9 mouse cellular contexts compared by ENCODE assay signal in the genomic region with DNA sequence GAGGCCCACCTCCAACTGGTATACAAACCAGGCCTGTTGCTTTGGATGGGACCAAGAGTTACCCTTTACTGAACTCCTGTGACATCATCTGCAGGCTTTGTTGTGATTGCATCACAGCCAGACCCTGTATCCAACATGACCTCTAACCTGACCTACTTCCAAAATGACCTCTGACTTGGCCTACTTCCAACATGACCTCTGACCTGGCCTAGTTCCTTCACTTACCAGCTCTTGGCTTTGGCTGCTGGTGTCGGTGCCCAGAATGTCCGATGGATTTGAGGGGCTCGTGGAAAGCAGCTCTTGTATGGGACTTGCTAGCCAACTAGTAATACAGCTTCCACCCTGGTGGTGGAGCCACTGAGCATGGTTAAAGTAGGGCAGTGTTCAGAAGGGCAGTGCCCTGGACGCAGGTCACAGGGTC. TPM values are rescaled to one million over a fixed set of nuclear protein-coding genes. Genes with fewer than 3 reads are reported as not detected.
DNase-seq lines count a peak whose midpoint lies in the region; ATAC-seq lines count a peak whose summit lies in the region.
"Had no signal": no experiment of that assay in that cellular context is flagged by ENCODE, and none has a peak within 500 bp of the region (broad histone marks: within the 10 kb centered on the region; RNA-seq: fewer than 3 reads in every experiment).

No protein-coding gene starts in this region.

- no peaks in the 10 kb centered on the region for H3K36me3 ChIP-seq in liver, embryonic 15.5 days (replicated peaks)
- no peaks in the 10 kb centered on the region for H3K36me3 ChIP-seq in splenic B cell, adult 2 months (ENCODE audit: control insufficient read depth, insufficient read depth, low read length, poor library complexity, severe bottlenecking)
- no peaks in the 10 kb centered on the region for H3K36me3 ChIP-seq in midbrain, embryonic 15.5 days (replicated peaks)

- ATAC-seq in liver, embryonic 15.5 days (ENCODE audit: insufficient read depth), result no peak
- no peak for ATAC-seq in midbrain, embryonic 15.5 days (replicated peaks)

- DNase-seq in embryo, embryonic 10.5 days (ENCODE audit: low spot score), result peak; percentile 17
- no peak for DNase-seq in embryo, embryonic 11 days
- DNase-seq in spleen, adult 12 weeks (ENCODE audit: low spot score), result peak; percentile 36
- DNase-seq in spleen, postnatal 36 days (ENCODE audit: low spot score in 2 of 2), result no peak
- DNase-seq in splenic B cell, adult 2 months (ENCODE audit: low read depth, low spot score), result peak; percentile 31
- no peak for DNase-seq in layer of hippocampus, adult 18-20 months (ENCODE audit: low spot score in 2 of 2)

- peaks cover 35% of the 10 kb centered on the region for H3K4me1 ChIP-seq in liver, embryonic 15.5 days (replicated peaks)
- H3K4me1 ChIP-seq in midbrain, embryonic 15.5 days, result no peaks in the 10 kb centered on the region
- H3K4me1 ChIP-seq: limb, embryonic 13.5 days had no signal

- H3K4me2 ChIP-seq in liver, embryonic 15.5 days, result peak overlapping the region; percentile 60
- H3K4me2 ChIP-seq in midbrain, embryonic 15.5 days, result no peak overlapping the region
- H3K4me2 ChIP-seq: limb, embryonic 13.5 days had no signal

- no peaks in the 10 kb centered on the region for H3K9me3 ChIP-seq in liver, embryonic 15.5 days (replicated peaks)
- H3K9me3 ChIP-seq in midbrain, embryonic 15.5 days, result no peaks in the 10 kb centered on the region
- H3K9me3 ChIP-seq: limb, embryonic 13.5 days had no signal

- peak overlapping the region; percentile 52 for H3K4me3 ChIP-seq in liver, embryonic 15.5 days (replicated peaks)
- no peak overlapping the region for H3K4me3 ChIP-seq in midbrain, embryonic 15.5 days
- H3K4me3 ChIP-seq: limb, embryonic 13.5 days had no signal

- H3K27me3 ChIP-seq in liver, embryonic 15.5 days, result no peaks in the 10 kb centered on the region
- no peaks in the 10 kb centered on the region for H3K27me3 ChIP-seq in splenic B cell, adult 2 months (ENCODE audit: control insufficient read depth, insufficient read depth, low read length, poor library complexity, severe bottlenecking)
- H3K27me3 ChIP-seq in midbrain, embryonic 15.5 days (replicated peaks), result no peaks in the 10 kb centered on the region
- H3K27me3 ChIP-seq: limb, embryonic 13.5 days had no signal

- peak overlapping the region; percentile 52 for H3K9ac ChIP-seq in liver, embryonic 15.5 days
- no peak overlapping the region for H3K9ac ChIP-seq in midbrain, embryonic 15.5 days
- H3K9ac ChIP-seq: limb, embryonic 13.5 days had no signal

- 75% methylated on average over 4 of the region's 4 CpGs for WGBS in liver, embryonic 15.5 days (ENCODE audit: insufficient replicate concordance)
- 71% methylated on average over 4 of the region's 4 CpGs for WGBS in midbrain, embryonic 15.5 days

- H3K27ac ChIP-seq in liver, embryonic 15.5 days (replicated peaks), result peak overlapping the region; percentile 96
- H3K27ac ChIP-seq in midbrain, embryonic 15.5 days, result no peak overlapping the region
- H3K27ac ChIP-seq: limb, embryonic 13.5 days had no signal

RNA-seq across cellular contexts. Expression of a gene that starts 45.5 kb away (rescaled TPM):
- 6.4 and 7.1 TPM in 2 replicates for polyA plus RNA-seq in liver, embryonic 15.5 days (2015; fragmentation: Nextera tagmentation; extraction: Ambion mirVana)
- 10 to 100 TPM; 48.7 to 52.6 TPM for total RNA-seq in layer of hippocampus, adult 18-20 months (2021)
- not detected in 2 replicates for polyA plus RNA-seq in midbrain, embryonic 15.5 days (2015; fragmentation: Nextera tagmentation; extraction: Ambion mirVana)

RNA-seq across cellular contexts. Expression of a gene that starts 55.5 kb away (rescaled TPM):
- polyA plus RNA-seq in liver, embryonic 15.5 days (2015; fragmentation: Nextera tagmentation; extraction: Ambion mirVana), result 0.28 and 0.29 TPM in 2 replicates
- 1 to 10 TPM; 1.4 to 1.5 TPM for total RNA-seq in layer of hippocampus, adult 18-20 months (2021)
- 1.1 and 1.7 TPM in 2 replicates for polyA plus RNA-seq in midbrain, embryonic 15.5 days (2015; fragmentation: Nextera tagmentation; extraction: Ambion mirVana)

RNA-seq across cellular contexts. Expression of a gene that starts 58.2 kb away (rescaled TPM):
- 20.1 and 22.1 TPM in 2 replicates for polyA plus RNA-seq in liver, embryonic 15.5 days (2015; fragmentation: Nextera tagmentation; extraction: Ambion mirVana)
- 1 to 10 TPM; 2.0 to 5.1 TPM for total RNA-seq in layer of hippocampus, adult 18-20 months (2021)
- 2.8 and 3.6 TPM in 2 replicates for polyA plus RNA-seq in midbrain, embryonic 15.5 days (2015; fragmentation: Nextera tagmentation; extraction: Ambion mirVana)

Comparison
In these comparisons a context has a peak if more than half of its experiments do, and no peak if none do; other contexts are left out.
1. DNase-seq: peak in embryo, embryonic 10.5 days (single experiment), spleen, adult 12 weeks (single experiment) and splenic B cell, adult 2 months (single experiment); none in embryo, embryonic 11 days (single experiment), spleen, postnatal 36 days (0 of 2) and layer of hippocampus, adult 18-20 months (0 of 2).